Mouse (Mus musculus) embryonic fibroblast, embryonic 13.5 days (primary cell): ENCODE measurements around the gene Btrc.

ENCODE experiments used
- CTCF ChIP-seq: IDR thresholded peaks from 2 replicates; pipeline ENCODE4 v1.5.1; 2011; ENCODE audit warnings: mild to moderate bottlenecking, control low read depth, low read length, moderate library complexity, borderline replicate concordance; ENCODE audit not compliant: insufficient read depth
- POLR2A ChIP-seq: IDR thresholded peaks from 2 replicates; pipeline ENCODE4 v1.6.1; 2011; ENCODE audit warnings: low read depth, mild to moderate bottlenecking, control low read depth, low read length, moderate library complexity

DNA sequence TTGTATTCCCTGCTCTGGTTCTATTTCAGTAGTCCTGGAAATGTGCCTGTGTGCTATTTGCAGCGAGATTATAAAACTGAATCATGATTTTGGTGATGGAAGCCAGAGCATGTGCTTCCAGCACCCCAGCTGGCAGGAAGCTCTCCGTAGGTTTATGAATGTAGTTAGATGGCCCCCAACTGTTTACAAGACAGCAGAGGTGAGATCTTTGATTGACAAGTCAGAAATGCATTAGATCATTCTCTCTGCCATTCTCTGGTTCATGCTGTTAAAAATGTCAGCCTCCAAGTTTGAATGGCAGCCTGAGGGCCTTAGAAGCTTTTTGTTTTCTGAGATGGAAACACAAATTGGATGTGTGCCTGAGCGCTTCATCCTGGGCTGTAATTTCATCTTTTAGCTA lies 68.8 kb downstream of the Btrc start:
- TF ChIP-seq POLR2A (no peak), CTCF (no peak)
